Mouse (Mus musculus): ENCODE measurements around the gene Pias4.
"Not testable (repeated sequence)": the region's sequence is repeated elsewhere in the genome, so short reads cannot be mapped to it uniquely, and the experiment has no call there.

Gene Pias4

DNA sequence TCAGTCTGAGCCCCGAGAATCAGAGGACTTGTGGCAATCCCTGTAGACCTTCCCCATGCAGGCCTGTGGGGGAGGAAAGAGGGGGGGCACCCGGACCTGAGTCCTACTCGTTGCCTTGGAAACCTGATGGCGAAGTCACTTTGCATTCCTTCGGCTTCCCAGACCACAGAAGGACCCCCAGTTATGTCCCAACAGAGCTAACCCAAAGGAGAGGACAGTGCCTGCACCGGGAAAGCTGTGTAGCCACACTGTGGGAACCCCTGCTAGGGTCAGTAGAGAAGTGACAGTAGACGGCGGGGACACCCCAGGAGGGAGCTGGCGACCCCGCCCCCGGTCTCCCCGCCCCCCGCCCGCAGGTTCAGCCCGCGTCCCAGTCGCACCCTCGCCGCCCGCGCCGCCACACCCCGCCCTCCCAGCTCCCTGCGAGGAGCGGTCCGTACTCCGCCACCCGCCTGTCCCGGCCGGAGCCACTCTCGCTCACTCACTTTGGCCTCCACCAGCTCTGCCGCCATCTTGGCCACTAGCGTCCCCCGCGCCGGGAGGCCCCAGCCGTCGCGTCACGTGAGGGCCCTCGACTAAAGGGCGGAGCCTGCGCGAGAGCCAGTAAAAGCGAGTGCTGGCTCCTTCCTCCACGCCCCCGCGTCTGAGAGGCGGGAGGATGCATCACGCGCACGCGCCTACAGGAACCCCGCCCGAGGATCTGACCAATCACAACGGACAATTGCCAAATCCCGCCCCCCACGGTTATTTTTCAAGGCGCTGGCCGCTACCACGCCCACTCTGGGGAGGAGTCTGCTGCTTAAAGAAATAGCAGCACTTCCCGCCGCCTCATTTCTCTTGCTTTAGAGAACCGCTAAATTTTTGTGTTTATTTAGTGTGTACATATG, at the start of gene Pias4:
Gene Pias4, minus strand, starts transcription at position 724 of the 887 bp plus-strand sequence.
- DNase-seq (ENCODE audit: low read depth): peak; percentile 100

DNA sequence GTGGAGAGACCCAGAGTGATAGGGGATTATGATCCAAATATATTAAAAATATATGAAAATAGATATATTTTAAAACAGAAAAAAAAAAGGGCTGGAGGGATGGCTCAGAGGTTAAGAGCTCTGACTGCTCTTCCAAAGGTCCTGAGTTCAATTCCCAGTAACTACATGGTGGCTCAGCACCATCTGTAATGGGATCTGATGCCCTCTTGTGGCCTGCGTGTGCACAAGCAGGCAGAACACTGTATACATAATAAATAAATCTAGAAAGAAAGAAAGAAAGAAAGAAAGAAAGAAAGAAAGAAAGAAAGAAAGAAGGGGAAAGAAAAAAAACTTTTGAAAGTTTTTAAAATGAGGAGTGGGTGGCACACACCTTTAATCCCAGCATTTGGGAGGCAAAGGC, 49.5 kb upstream of the Pias4 start:
- not testable (repeated sequence) for DNase-seq (ENCODE audit: low read depth)

GRCm38 (mm10) chr10:81216810-81217209, 49.1 kb upstream of the Pias4 start:
- DNase-seq (ENCODE audit: low read depth): no peak

GRCm38 (mm10) chr10:81216260-81216659, 48.5 kb upstream of the Pias4 start:
- DNase-seq (ENCODE audit: low read depth): no peak

DNA sequence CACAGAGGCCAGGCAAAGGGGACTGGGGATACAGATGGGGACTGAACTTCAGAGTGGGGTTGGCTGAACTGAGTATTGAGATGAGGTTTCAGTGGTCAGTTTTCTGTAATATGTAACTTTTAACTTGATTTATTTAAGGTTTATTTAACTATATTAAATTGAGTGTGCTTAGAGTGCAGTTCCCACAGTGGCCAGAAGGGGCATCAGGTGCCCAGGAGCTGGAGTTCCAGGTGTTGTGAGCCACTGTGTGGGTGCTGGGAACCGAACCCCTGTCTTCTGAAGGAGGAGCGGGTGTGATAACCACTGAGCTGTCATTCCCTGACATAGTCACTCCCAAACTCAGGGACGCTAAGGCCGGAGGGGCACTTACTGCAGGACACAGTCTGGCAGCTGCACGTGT, 42.4 kb upstream of the Pias4 start:
- DNase-seq (ENCODE audit: low read depth): no peak

- DNase-seq (ENCODE audit: low read depth): no peak
Observed at GRCm38 (mm10) chr10:81204137-81204536, 36.4 kb upstream of the Pias4 start.

- no peak for DNase-seq (ENCODE audit: low read depth)
Observed at GRCm38 (mm10) chr10:81202978-81203720, 35.4 kb upstream of the Pias4 start.

- no peak for DNase-seq (ENCODE audit: low read depth)
Observed at GRCm38 (mm10) chr10:81201807-81202758, 34.4 kb upstream of the Pias4 start, which contains the start of gene Nmrk2. Nmrk2 (minus strand) TSS chr10:81202051.

DNA sequence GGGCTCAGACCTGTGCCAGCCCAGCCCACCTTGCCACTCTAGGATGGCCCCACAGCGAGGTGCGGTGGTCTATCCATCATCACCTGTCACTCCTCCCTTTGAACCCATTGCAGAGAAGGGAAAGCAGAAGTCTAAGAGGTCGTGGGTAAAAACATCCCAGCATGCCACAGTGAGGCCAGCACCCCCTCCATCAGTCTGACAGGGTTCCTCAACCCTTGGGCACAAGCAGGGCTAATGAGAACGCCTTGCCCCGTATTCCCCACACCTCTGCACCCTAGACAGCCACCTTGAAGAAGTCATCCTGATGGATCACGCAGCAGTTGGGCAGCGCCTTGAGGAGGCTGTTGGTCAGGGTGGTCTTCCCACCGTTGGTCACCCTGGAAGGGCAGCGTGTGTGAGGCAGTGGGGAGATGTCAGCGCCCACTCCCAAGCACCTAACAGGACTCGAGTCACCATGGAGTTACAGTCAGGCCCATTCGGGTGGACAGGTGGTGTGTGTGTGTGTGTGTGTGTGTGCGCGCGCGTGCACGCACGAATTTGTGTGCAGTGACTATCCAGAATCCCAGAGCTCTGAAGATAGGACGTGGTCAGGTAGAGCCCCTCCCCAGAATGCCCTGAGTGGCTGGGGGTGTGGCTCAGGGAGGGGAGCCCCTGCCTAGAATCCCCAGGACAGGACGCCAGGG, 33.0 kb upstream of the Pias4 start:
- DNase-seq (ENCODE audit: low read depth): no peak

- no peak for DNase-seq (ENCODE audit: low read depth)
Observed at GRCm38 (mm10) chr10:81200141-81200540, 32.4 kb upstream of the Pias4 start.

DNA sequence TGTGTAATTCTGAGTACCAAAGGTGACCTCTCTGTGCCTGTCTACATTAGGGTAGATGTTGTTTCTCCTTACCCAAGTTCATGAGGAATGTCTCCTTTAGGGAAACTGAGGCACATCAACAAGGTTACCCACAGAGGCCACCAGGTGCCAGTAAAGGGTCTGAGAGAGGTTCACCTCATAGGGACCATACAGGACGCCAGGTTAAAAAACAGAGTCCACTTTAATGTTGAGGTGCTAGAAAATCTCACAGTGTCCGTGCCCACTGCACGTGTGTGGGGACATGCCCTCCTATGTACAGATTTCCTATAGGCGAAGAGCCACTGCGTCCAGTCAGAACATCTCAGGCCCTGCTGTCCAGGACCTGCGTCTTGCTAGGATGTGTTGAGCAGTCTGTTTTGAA, 31.3 kb upstream of the Pias4 start:
- no peak for DNase-seq (ENCODE audit: low read depth)

DNA sequence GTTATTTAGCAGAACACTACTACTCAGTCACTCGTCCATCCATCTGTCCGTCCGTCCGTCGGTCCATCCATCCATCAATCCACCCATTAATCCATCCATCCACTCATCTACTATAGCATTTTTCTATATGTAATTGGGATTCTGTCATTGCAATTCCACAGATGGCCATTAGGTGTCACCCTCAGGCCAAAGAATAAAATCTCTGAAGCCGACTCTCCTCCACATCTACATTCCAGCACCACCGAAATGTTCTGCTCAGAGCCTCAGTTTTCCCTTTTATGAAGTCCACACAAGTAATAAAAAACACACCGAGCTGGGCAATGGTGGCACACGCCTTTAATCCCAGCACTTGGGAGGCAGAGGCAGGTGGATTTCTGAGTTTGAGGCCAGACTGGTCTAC, 30.5 kb upstream of the Pias4 start:
- DNase-seq (ENCODE audit: low read depth): peak; percentile 75

GRCm38 (mm10) chr10:81197305-81197704, 29.6 kb upstream of the Pias4 start:
- DNase-seq (ENCODE audit: low read depth): no peak

- no peak for DNase-seq (ENCODE audit: low read depth)
Observed at GRCm38 (mm10) chr10:81196470-81197065, 28.8 kb upstream of the Pias4 start.

DNA sequence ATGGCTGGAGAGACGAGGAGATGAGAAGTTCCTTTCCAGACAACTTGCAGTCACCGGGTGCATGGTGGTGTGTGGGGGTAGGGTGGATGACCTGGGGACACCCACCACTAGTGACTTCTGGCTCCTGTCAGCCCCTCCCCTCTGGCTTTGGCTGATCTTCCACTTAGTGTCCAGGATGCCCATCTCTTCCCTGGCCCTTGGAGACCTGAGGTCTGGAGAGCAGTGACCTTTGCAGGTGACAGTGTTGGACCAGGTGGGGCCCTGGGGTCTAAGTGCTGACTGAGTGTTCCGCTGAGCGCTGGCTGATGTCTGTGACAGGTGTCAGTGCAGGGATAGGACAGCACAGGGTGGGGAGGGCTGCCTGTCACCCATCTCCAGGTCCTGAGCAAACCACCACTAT, 27.6 kb upstream of the Pias4 start:
- no peak for DNase-seq (ENCODE audit: low read depth)

GRCm38 (mm10) chr10:81193991-81194774, 26.5 kb upstream of the Pias4 start:
- no peak for DNase-seq (ENCODE audit: low read depth)

DNA sequence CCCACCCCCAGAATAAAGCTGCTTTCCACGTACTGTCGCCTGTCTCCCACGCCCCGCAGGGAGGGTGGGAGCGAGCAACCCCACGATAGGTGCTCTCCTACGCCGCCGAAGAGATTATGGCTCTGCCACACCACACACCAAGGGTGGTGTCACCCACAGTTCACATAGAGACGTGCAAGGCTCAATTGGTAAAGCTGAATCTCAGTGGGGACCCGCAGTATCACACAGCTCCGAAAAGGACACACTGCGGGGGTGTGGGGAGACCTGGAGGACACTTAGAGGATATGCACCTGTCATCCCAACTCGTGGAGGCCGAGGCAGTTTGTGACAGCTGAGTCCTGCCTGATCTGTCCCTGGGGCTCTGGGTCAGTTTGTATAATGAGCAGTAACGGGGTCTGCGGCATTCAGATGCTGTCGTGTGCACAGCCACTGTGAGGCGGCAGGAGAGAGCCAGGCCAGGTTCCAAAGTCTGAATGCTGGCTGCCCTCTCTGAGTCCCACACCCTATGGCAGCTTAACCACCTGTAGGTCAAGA, 25.3 kb upstream of the Pias4 start:
- DNase-seq (ENCODE audit: low read depth): no peak

DNA sequence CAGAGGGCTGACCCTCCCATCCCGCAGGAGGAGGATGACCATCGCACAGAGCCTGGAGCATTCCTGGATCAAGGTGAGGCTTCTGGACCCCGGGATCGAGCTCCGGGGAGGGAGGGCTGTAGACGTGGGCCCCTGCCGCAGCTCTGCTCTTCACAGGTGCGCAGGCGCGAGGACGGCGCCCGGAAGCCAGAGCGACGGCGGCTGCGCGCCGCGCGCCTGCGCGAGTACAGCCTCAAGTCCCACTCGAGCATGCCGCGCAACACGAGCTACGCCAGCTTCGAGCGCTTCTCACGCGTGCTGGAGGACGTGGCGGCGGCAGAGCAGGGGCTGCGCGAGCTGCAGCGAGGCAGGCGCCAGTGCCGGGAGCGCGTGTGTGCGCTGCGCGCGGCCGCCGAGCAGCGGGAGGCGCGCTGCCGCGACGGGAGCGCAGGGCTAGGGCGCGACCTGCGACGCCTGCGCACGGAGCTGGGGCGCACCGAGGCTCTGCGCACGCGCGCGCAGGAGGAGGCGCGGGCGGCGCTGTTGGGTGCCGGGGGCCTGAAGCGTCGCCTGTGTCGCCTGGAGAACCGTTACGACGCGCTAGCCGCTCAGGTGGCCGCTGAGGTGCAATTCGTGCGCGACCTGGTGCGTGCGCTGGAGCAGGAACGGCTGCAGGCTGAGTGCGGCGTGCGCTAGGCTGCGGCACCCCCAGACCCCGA, 24.7 kb upstream of the Pias4 start:
- peak; percentile 74 for DNase-seq (ENCODE audit: low read depth)

GRCm38 (mm10) chr10:81191342-81191982, 23.7 kb upstream of the Pias4 start:
- DNase-seq (ENCODE audit: low read depth): no peak

Data from c-Kit-positive CD71-negative TER-119-negative erythroid progenitor cells, embryonic 14.5 days (primary cell).